Mouse (Mus musculus): ENCODE data around the gene Micall2. TPM values are rescaled to one million over a fixed set of nuclear protein-coding genes. Genes with fewer than 3 reads are reported as not detected.
"Not testable (repeated sequence)": the region's sequence is repeated elsewhere in the genome, so short reads cannot be mapped to it uniquely, and the experiment has no call there.

Micall2 gene
- polyA plus RNA-seq, 1 experiment from 2014 or later, result 8.9 TPM

DNA sequence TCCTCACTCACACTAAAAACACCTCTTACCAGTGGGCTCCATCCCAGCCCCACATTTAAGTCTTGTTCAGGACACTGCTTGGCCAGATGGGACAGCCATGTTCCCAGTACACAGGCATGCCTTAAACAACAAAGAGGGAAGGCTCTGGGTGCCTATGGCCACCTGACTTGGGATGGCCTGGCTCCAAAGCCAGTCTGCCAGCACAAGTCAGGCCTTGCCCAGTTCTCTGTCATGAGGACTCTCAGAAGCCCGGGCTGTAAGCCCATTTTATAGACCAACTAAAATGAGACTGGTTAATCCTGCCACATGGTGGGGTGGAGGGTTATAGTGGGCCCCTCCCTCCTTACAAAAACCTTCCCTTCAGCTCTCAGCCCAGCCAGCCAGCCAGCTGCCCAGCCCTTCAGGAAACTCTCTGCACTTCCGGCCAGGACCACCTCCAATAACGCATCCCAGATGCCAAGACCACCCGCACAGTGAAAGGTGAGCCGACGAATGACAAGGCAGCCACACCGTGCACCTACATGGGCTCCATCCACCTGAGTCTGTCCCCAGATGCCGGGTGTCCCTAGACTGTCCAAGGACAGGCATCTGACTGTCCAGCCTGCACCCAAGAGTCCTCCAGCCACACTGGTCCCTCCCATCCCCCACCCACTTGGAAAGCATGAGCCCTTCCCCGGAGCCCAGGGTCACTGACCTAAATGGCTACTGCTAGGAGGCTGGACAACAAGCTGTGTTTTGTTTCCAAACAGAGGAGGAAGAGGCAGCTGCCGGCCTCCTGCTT, 11.6 kb downstream of the Micall2 start:
- Histone ChIP-seq H3K4me3 (peak overlapping the region; percentile 31), H3K27me3 (ENCODE audit: low read depth, poor library complexity, severe bottlenecking) (no peaks in the 10 kb centered on the region), H3K4me1 (peaks cover 61% of the 10 kb centered on the region), H3K9me3 (replicated peaks) (no peaks in the 10 kb centered on the region), H3K36me3 (peaks cover 13% of the 10 kb centered on the region), H3K27ac (peak overlapping the region; percentile 92)
- 15% methylated on average over 10 of the region's 10 CpGs for WGBS
- peak; percentile 93 for DNase-seq (ENCODE audit: low spot score)

DNA sequence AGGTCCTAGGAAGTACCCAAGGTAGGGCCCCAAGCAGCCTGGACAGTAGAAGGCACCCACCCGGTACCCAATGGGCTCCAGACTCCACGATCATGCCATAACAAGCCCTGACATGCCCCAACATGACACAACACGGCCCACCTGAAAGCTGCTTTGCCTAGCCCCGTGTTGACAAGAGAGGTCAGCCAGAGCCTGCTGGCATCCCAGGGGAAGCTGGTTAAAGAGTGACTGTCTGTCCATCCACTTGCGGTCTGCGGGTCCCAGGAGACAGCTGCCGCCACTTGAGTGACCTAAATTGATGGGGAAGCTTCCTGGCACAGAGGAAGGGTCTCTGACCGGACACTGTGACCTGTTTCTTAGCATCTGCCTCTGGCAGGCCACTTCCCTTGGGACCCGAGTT, 13.0 kb downstream of the Micall2 start:
- no peak for DNase-seq (ENCODE audit: low spot score)
- WGBS, result 68% methylated on average over 9 of the region's 9 CpGs
- Histone ChIP-seq H3K4me3 (no peak overlapping the region), H3K27ac (peak overlapping the region; percentile 68), H3K36me3 (peaks cover 18% of the 10 kb centered on the region), H3K27me3 (ENCODE audit: low read depth, poor library complexity, severe bottlenecking) (no peaks in the 10 kb centered on the region), H3K4me1 (peaks cover 57% of the 10 kb centered on the region), H3K9me3 (replicated peaks) (no peaks in the 10 kb centered on the region)

DNA sequence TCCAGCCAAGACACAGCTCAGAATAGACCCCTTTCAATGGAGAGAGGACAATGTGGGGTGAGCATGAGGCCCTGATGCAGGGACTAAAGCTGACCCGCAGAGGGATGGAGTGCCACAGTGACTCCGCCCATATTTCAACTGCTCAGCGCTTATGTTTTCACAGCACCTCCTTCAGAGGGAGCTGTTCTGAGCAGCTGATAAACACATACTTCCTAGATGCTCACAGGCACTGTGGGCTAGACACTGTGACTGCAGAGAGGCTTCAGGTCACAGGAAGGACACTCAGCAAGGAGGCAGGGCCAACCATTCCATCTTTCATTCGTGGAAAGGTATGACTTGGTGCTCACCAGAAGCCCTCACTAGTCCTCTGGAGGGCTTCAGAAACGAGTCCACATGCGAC, 13.4 kb downstream of the Micall2 start:
- H3K27ac ChIP-seq, result peak overlapping the region; percentile 68
- WGBS, result 71% methylated on average over 6 of the region's 6 CpGs
- H3K36me3 ChIP-seq, result peaks cover 21% of the 10 kb centered on the region
- no peak overlapping the region for H3K4me3 ChIP-seq
- no peak for DNase-seq (ENCODE audit: low spot score)
- H3K27me3 ChIP-seq (ENCODE audit: low read depth, poor library complexity, severe bottlenecking), result no peaks in the 10 kb centered on the region
- H3K4me1 ChIP-seq, result peaks cover 53% of the 10 kb centered on the region
- no peaks in the 10 kb centered on the region for H3K9me3 ChIP-seq (replicated peaks)

DNA sequence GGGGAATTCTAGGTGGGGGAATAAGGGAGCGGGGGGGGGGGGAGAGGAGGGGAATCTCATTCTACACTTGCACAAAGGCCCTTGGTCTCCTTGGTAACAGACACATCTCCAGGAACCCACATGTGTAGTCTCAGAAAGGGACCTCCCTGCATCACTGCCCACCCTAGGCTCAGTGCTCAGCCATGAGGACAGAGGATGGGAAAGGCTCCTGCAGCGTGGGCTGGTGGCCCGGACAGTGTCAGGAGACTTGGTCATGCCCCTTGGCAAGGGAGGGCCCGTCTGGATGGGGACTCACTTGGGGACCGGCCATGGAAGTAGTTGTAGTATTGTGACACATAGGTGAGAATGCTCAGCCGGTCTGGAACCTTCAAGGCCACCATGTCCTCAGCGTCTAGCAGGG, 17.2 kb downstream of the Micall2 start:
- H3K36me3 ChIP-seq, result peaks cover 39% of the 10 kb centered on the region
- no peak for DNase-seq (ENCODE audit: low spot score)
- peaks cover 24% of the 10 kb centered on the region for H3K4me1 ChIP-seq
- no peaks in the 10 kb centered on the region for H3K27me3 ChIP-seq (ENCODE audit: low read depth, poor library complexity, severe bottlenecking)
- 0 out of 2 replicates have a peak overlapping the region, but pooled peaks have one; percentile 43 for H3K27ac ChIP-seq
- WGBS, result 82% methylated on average over 7 of the region's 7 CpGs
- no peaks in the 10 kb centered on the region for H3K9me3 ChIP-seq (replicated peaks)
- no peak overlapping the region for H3K4me3 ChIP-seq

DNA sequence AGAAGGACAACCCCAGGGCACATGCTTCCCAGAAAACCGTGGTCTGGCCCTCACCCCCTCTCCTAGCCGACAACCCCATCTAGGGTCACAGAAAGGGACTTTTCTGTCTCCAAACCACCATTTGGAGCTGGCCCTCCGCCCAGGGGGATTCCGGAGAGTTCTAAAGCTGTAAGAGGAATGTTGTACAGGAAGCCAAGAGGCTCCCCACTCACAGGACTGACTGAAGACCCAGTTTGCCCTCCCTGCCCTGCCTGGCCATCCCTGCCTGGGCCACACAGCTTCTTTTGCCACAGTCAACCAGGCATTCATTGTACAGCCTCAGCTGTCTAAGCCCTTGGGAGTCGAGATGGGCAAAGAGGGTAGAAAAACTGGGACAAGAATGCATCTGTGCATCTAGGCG, 17.6 kb downstream of the Micall2 start:
- Histone ChIP-seq H3K27me3 (ENCODE audit: low read depth, poor library complexity, severe bottlenecking) (no peaks in the 10 kb centered on the region), H3K4me3 (no peak overlapping the region), H3K27ac (0 out of 2 replicates have a peak overlapping the region, but pooled peaks have one; percentile 43), H3K9me3 (replicated peaks) (no peaks in the 10 kb centered on the region), H3K4me1 (peaks cover 22% of the 10 kb centered on the region), H3K36me3 (peaks cover 39% of the 10 kb centered on the region)
- 91% methylated on average over 6 of the region's 6 CpGs for WGBS
- DNase-seq (ENCODE audit: low spot score), result no peak

DNA sequence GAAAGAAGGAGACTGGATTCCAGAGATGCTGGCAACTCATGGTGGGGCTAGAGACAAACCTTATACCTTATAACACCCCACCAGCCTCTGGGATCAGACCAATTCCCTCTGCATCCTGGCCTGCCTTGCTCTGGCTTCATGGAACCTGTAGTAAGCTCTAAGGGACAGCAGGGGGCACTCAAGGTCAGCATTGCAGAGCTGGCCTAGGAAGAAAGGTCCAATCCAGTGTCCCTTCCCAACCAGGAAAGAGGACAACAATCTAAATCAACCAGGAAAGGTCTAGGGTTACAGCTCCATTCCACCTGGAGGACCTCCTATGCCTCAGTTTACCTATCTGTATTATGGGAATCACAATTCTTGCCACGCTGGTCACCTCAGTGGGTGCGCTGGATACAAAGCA, 18.4 kb downstream of the Micall2 start:
- peaks cover 14% of the 10 kb centered on the region for H3K4me1 ChIP-seq
- H3K27me3 ChIP-seq (ENCODE audit: low read depth, poor library complexity, severe bottlenecking), result no peaks in the 10 kb centered on the region
- WGBS, result 95% methylated on average over 2 of the region's 2 CpGs
- peaks cover 42% of the 10 kb centered on the region for H3K36me3 ChIP-seq
- no peaks in the 10 kb centered on the region for H3K9me3 ChIP-seq (replicated peaks)
- DNase-seq (ENCODE audit: low spot score), result peak; percentile 71
- H3K27ac ChIP-seq, result no peak overlapping the region
- no peak overlapping the region for H3K4me3 ChIP-seq

DNA sequence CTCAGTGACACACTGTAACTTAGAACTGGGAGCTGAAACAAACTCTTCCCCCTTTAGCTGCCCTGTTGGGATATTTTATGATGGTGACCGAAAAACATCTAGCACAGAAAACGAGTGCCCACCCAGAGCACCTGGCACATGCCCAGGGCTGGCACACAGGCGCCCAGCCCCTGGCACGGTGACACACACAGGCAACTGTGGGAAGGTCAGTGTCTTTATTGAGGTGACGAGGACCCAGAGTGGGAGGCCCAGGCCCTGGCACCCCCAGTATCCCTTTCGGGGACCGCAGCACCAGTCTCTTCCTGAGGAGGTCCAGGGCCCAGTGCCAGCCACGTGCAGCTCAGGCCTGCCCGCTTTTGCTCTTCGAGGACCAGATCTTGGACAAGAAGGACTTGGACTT, 29.6 kb downstream of the Micall2 start:
- Histone ChIP-seq H3K36me3 (peaks cover 62% of the 10 kb centered on the region), H3K27ac (no peak overlapping the region), H3K4me3 (no peak overlapping the region), H3K4me1 (no peaks in the 10 kb centered on the region), H3K27me3 (ENCODE audit: low read depth, poor library complexity, severe bottlenecking) (no peaks in the 10 kb centered on the region), H3K9me3 (replicated peaks) (no peaks in the 10 kb centered on the region)
- 90% methylated on average over 10 of the region's 10 CpGs for WGBS
- no peak for DNase-seq (ENCODE audit: low spot score)

DNA sequence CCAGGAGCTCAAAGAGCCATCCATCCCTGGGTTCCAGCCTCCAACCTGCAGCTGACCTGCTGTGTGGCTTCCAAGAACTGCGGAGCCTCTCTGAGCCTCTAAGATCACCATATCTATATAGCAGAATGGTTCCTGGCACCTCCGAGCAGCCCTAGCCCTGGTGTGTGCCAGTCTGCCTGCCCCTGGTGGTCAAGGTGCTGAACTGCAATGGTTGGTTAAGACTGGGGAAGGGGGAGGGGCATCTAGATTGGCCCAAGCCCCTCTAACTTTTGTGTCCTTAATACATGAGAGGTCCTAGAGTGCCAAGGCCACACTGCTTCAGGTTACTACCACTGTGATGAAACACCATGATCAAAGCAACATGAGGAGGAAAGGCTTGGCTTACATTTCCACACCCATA, 33.2 kb downstream of the Micall2 start:
- H3K9me3 ChIP-seq (replicated peaks), result no peaks in the 10 kb centered on the region
- no peaks in the 10 kb centered on the region for H3K27me3 ChIP-seq (ENCODE audit: low read depth, poor library complexity, severe bottlenecking)
- peak; percentile 46 for DNase-seq (ENCODE audit: low spot score)
- 68% methylated on average over 2 of the region's 2 CpGs for WGBS
- no peak overlapping the region for H3K27ac ChIP-seq
- H3K36me3 ChIP-seq, result peaks cover 26% of the 10 kb centered on the region
- H3K4me1 ChIP-seq, result no peaks in the 10 kb centered on the region
- H3K4me3 ChIP-seq, result no peak overlapping the region

DNA sequence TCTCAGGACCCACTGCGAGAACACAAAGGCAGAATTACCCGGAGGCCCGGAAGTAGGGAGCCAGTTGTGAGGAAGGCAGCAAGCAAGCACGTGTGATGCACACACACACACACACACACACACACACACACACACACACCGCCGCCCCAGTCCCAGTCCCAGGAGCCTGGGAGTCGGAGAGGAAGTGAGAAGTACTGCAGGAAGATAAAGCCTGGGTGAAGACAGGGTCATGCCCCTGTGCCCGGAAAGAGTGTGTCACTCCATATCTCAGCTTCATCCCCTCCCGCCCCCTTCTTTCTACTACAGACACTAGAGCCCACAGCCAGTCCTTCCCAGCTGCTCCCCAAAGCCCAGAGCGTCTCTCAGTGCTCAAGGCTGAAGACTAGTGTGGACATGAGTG, 33.9 kb downstream of the Micall2 start:
- H3K4me3 ChIP-seq, result no peak overlapping the region
- 76% methylated on average over 10 of the region's 10 CpGs for WGBS
- DNase-seq (ENCODE audit: low spot score), result no peak
- H3K4me1 ChIP-seq, result no peaks in the 10 kb centered on the region
- peaks cover 6% of the 10 kb centered on the region; the same call in 1 of the 2 replicates for H3K27me3 ChIP-seq (ENCODE audit: low read depth, poor library complexity, severe bottlenecking)
- no peak overlapping the region for H3K27ac ChIP-seq
- H3K36me3 ChIP-seq, result peaks cover 20% of the 10 kb centered on the region
- H3K9me3 ChIP-seq (replicated peaks), result no peaks in the 10 kb centered on the region

DNA sequence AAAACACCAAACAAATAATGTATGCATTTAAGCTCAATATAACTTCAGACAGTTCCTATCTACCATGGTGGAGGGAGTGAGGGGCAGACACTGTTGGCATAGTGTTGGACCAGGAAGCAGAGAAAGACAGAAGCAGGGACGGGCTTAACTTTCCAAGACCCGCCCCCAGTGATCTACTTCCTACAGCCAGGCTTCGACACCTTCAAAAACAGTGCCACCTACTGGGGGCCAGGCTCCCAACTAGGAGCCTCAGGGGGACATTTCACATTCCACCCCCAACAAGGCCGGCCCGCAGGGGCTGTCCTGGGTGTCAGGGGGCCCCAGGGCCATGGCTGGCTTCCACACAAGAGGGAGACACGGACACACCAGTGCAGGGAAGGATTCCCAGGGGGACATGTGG, 39.2 kb downstream of the Micall2 start:
- Histone ChIP-seq H3K4me1 (peaks cover 7% of the 10 kb centered on the region), H3K36me3 (no peaks in the 10 kb centered on the region), H3K4me3 (no peak overlapping the region), H3K27ac (no peak overlapping the region), H3K27me3 (ENCODE audit: low read depth, poor library complexity, severe bottlenecking) (peaks cover 45% of the 10 kb centered on the region), H3K9me3 (replicated peaks) (no peaks in the 10 kb centered on the region)
- 90% methylated on average over 6 of the region's 6 CpGs for WGBS
- DNase-seq (ENCODE audit: low spot score), result no peak

DNA sequence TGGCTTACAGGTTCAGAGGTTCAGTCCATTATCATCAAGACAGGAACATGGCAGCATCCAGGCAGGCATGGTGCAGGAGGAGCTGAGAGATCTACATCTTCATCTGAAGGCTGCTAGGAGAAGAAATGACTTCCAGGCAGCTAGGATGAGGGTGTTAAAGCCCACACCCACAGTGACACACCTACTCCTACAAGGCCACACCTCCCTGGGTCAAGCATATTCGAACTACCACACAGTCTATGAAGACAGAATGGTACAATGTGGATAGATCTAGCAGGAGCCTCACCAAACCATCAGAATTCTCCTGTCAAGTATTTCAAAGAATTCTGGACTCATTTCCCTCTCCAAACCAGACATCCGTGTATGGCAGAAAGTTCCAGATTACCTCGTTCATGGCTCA, 40.3 kb downstream of the Micall2 start:
- H3K4me3 ChIP-seq; H3K4me1 ChIP-seq; H3K27ac ChIP-seq; H3K36me3 ChIP-seq; H3K9me3 ChIP-seq (replicated peaks); DNase-seq (ENCODE audit: low spot score): not testable (repeated sequence)
- peaks cover 45% of the 10 kb centered on the region for H3K27me3 ChIP-seq (ENCODE audit: low read depth, poor library complexity, severe bottlenecking)
- WGBS, result 69% methylated on average over 3 of the region's 3 CpGs

DNA sequence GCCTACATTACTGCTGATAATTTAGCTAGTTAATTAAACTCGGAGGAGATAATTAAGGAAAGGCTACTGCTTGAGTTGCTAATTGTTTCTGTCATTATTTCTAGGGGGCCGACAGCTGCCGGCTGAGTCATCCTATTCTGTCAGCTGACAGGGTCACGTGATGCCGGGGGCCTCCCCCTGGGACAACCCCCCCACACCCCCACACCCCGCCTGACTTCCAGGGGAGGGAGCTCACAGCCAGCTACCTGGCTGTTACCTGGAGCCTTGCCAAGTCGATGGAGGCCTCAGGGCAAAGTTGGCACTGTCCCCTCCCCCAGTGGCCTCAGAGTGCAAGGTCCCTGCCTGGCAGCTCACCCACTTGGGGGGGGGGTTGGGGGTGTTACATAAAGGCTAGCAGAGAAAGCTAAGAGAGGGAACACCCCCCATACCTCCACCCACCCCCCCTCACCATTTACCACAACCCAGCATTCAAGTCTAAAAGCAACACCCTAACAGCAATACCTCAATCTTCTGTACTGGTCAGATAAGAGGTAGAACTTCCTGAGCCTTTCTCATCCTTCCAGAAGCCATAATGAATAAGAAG, 41.1 kb downstream of the Micall2 start:
- 42% methylated on average over 7 of the region's 7 CpGs for WGBS
- Histone ChIP-seq H3K4me1 (peaks cover 7% of the 10 kb centered on the region), H3K27ac (no peak overlapping the region), H3K9me3 (replicated peaks) (no peaks in the 10 kb centered on the region), H3K36me3 (no peaks in the 10 kb centered on the region), H3K27me3 (ENCODE audit: low read depth, poor library complexity, severe bottlenecking) (peaks cover 45% of the 10 kb centered on the region), H3K4me3 (no peak overlapping the region)
- no peak for DNase-seq (ENCODE audit: low spot score)

DNA sequence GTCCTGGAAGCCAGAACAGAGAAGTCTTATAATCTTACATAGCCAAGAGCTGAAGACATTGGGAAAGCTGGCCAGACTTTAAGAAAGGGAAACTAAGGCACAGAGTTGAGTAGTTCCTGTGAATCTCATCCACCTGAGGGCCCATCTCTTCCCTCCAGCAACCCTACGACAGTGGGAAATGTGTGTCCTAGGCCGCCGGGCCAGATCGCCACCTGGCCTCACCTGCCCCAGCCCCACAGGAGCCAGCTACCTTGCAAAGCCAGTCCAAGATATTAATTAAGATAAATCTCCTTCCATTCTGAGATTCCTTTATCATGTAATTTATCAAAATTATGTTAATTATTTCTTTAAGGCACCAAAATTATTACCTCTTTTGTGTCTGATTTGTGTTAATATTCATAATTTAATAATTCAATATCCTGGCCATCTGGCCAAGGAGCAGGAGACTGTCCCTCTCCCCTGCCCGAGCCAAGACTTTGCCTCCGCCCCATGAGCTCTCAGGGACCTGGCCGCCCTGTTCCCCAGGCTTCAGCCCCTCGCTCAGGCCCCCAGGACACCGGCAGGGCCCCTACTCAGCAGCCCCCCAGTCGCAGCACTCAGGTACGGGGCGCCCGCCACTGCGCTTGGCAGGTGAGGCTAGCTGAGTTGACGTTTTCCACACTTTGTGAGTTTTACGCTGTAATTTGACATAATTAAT, 41.7 kb downstream of the Micall2 start:
- 53% methylated on average over 16 of the region's 16 CpGs for WGBS
- H3K36me3 ChIP-seq, result no peaks in the 10 kb centered on the region
- H3K9me3 ChIP-seq (replicated peaks), result no peaks in the 10 kb centered on the region
- H3K4me1 ChIP-seq, result peaks cover 7% of the 10 kb centered on the region
- H3K4me3 ChIP-seq, result no peak overlapping the region
- H3K27me3 ChIP-seq (ENCODE audit: low read depth, poor library complexity, severe bottlenecking), result peaks cover 47% of the 10 kb centered on the region
- H3K27ac ChIP-seq, result no peak overlapping the region
- no peak for DNase-seq (ENCODE audit: low spot score)

All from limb, embryonic 10.5 days (tissue).